Mouse (Mus musculus): ENCODE measurements around the gene Erc2.

DNA sequence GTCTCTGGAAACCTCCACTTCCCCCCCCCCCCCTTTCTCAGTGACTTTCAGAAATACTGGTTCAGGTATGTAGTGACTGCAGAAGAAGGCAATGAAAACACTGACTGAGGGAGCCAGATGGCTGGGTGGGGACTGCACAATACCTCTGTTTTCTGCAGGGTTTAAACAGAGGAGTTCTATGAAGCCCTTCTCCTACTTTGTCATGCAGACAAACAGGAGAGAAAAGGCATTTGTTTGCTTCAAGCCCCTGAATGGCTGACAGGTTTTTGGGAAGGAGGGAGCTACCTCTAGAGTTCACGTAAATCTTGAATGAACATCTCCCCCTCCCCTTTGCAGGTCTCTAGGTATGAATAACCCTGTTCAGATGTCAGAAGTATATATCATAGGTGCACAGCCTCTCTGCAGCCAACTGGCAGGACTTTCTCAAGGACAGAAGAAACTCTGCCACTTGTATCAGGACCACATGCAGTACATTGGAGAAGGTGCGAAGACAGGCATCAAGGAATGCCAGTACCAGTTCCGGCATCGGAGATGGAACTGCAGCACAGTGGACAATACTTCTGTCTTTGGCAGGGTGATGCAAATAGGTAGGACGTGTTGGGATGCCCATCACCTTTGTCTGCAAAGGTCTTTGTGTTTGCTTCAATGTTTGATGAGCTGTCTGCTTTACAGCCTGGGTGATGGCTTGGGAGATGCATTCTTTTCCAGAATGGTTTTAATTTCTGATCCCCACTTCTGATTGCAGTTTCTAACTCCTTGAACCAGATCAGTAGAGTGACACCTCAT is 890.8 kb downstream of the Erc2 start:
- no peak for TF ChIP-seq POLR2A (IDR thresholded peaks at IDR 0.05; ENCODE audit: low read depth, low read length)
- no peak for TF ChIP-seq CTCF (IDR thresholded peaks at IDR 0.05; ENCODE audit: extremely low read depth, insufficient read length, insufficient replicate concordance, low read depth, low read length)
